Mouse (Mus musculus) embryonic facial prominence, embryonic 14.5 days (tissue): ENCODE measurements around the gene 1110051M20Rik. TPM values are rescaled to one million over a fixed set of nuclear protein-coding genes. Genes with fewer than 3 reads are reported as not detected.
"Not testable (repeated sequence)": the region's sequence is repeated elsewhere in the genome, so short reads cannot be mapped to it uniquely, and the experiment has no call there.

Experiments
- ATAC-seq: fragments of 200-750 bp; cut with Nextera tagmentation; 2 replicates; pipeline ENCODE4 v1.8.0; 2017; ENCODE audit warnings: low read depth, moderate number of reproducible peaks, moderate TSS enrichment
- DNase-seq: peaks from one replicate; pipeline ENCODE4 v3.0.0-alpha.2; 2015; ENCODE audit warnings: low spot score
- H3K27ac ChIP-seq: fragments of 300-500 bp; sonication (generic); replicated peaks from 2 replicates; pipeline ENCODE4 v1.5.1; 2014; ENCODE audit warnings: low read depth, mild to moderate bottlenecking, low read length, moderate library complexity
- H3K27me3 ChIP-seq: fragments of 300-500 bp; sonication (generic); replicated peaks from 2 replicates; pipeline ENCODE4 v1.6.1; 2014; ENCODE audit warnings: low read length; ENCODE audit not compliant: control insufficient read depth, insufficient read depth
- H3K36me3 ChIP-seq: fragments of 300-500 bp; sonication (generic); 2 replicates; pipeline ENCODE4 v1.6.1; 2014; ENCODE audit warnings: low read length, mixed read lengths; ENCODE audit not compliant: control insufficient read depth, insufficient read depth
- H3K4me1 ChIP-seq: fragments of 300-500 bp; sonication (generic); 2 replicates; pipeline ENCODE4 v1.6.1; 2014; ENCODE audit warnings: antibody characterized with exemption, low read length; ENCODE audit not compliant: control insufficient read depth, insufficient read depth
- H3K4me2 ChIP-seq: fragments of 300-500 bp; sonication (generic); 2 replicates; pipeline ENCODE4 v1.6.1; 2014; ENCODE audit warnings: low read depth, mild to moderate bottlenecking, low read length, moderate library complexity, mixed read lengths
- H3K4me3 ChIP-seq: fragments of 300-500 bp; sonication (generic); 2 replicates; pipeline ENCODE4 v1.5.1; 2014; ENCODE audit warnings: low read depth, mild to moderate bottlenecking, low read length
- H3K9ac ChIP-seq: fragments of 300-500 bp; sonication (generic); 2 replicates; pipeline ENCODE4 v1.6.1; 2014; ENCODE audit warnings: low read depth, mild to moderate bottlenecking, low read length, moderate library complexity, mixed read lengths
- H3K9me3 ChIP-seq: fragments of 300-500 bp; sonication (generic); 2 replicates; pipeline ENCODE4 v1.6.1; 2016; ENCODE audit warnings: low read length; ENCODE audit not compliant: control insufficient read depth
- WGBS: fragments of 180-500 bp; shearing (Covaris S2); extraction: QIAGEN DNeasy Blood & Tissue Kit; methylation state at CpG from one replicate; pipeline ENCODE4 v1.1.7; 2014; 5-methylcytosine and 5-hydroxymethylcytosine counted together
- polyA plus RNA-seq: library from polyadenylated mRNA; unstranded; fragments of >200 nt; fragmentation: Nextera tagmentation; extraction: Ambion mirVana; gene quantifications from 2 replicates; pipeline ENCODE4 v1.2.1, GENCODE M21; 2014

1110051M20Rik gene
- polyA plus RNA-seq: 56.0 and 59.2 TPM in 2 replicates

DNA sequence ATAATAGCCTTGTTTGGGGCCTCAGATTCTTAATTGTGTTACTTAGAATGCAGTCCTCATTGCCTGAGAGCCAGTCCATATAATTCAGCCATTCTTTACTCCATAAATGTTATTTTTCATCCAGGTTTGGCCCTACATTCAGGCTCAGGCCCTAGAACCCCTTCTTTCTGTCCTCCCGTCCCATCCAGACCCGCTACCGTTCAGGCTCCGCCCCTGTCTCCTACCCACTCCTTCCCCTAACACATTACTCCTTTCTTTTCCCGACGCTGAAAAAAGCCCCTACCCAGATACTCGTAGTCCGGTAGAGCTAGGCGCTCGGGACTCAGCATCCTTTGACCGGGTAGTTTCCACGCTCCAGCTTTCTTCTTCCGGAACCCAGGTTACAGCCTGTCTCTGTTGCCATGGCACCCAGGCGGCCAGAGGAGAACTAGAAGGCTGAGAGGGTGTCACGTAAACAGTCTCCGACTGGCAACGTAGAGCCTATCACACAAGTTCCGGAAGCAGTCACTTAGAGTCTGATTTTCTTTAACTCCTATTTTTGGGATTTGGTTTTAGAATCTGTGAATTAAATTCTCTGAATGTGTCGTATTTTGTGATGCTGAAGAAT, at the start of gene 1110051M20Rik:
Gene 1110051M20Rik (minus strand): TSS at position 419 of the 607 bp plus-strand sequence.
- ATAC-seq (peak; percentile 98), DNase-seq (peak; percentile 96)
- Histone ChIP-seq H3K27ac (no peak within 1 kb of the TSS; the same call in 1 of the 2 replicates), H3K9ac (peak within 1 kb of the TSS; percentile 60), H3K9me3 (no peaks in the 10 kb centered on the region), H3K4me3 (peak within 1 kb of the TSS; percentile 64), H3K4me2 (peak within 1 kb of the TSS; percentile 80), H3K4me1 (peaks cover 4% of the 10 kb centered on the region; the same call in 1 of the 2 replicates), H3K36me3 (no peaks in the 10 kb centered on the region), H3K27me3 (no peaks in the 10 kb centered on the region)
- WGBS: 2% methylated on average over 19 of the region's 19 CpGs

DNA sequence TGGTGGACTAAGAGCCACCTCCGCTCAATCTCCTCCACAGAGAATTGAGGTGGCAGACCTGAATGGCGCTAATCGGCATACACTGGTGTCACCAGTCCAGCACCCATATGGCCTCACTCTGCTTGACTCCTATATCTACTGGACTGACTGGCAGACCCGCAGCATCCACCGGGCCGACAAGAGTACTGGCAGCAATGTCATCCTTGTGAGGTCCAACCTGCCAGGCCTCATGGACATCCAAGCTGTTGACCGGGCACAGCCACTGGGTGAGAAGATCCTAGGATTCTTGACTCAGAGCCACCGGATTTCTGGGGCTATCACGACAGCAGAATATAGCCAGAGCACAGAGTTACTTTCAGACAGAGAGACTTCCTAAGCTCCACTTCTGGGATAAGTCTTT, 49.5 kb upstream of the 1110051M20Rik start:
- H3K36me3 ChIP-seq: peaks cover 92% of the 10 kb centered on the region
- ATAC-seq (no peak), DNase-seq (no peak)
- H3K4me2 ChIP-seq: no peak overlapping the region
- no peaks in the 10 kb centered on the region for H3K9me3 ChIP-seq
- no peaks in the 10 kb centered on the region for H3K4me1 ChIP-seq
- H3K4me3 ChIP-seq: no peak overlapping the region
- WGBS: 88% methylated on average over 9 of the region's 9 CpGs
- no peaks in the 10 kb centered on the region for H3K27me3 ChIP-seq
- H3K27ac ChIP-seq: no peak overlapping the region
- H3K9ac ChIP-seq: no peak overlapping the region

DNA sequence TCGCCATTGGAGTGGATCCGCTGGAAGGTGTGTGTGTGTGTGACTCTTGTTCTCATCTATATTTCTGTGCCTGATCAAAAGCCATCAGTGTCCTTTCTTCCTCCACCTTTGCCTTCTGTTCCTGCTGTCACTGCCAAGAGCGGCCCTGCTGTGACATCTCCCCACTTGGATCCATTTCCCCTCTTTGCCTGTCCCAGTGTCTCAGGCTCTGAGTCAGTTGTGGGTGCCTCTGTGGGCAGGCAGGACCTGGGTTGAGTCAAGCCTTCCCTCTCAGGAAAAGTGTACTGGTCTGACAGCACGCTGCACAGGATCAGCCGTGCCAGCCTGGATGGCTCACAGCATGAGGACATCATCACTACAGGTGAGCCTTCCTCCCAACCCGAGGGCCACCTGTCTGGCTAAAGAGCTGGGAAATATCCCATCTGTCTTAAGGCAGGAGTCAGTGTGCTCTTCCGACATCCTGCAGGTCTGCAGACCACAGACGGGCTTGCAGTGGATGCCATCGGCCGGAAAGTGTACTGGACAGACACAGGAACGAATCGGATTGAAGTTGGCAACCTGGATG, 47.6 kb upstream of the 1110051M20Rik start:
- Histone ChIP-seq H3K4me3 (no peak overlapping the region), H3K27me3 (no peaks in the 10 kb centered on the region), H3K9me3 (no peaks in the 10 kb centered on the region), H3K4me1 (no peaks in the 10 kb centered on the region), H3K36me3 (peaks cover 91% of the 10 kb centered on the region), H3K9ac (no peak overlapping the region), H3K27ac (no peak overlapping the region), H3K4me2 (no peak overlapping the region)
- DNase-seq (no peak), ATAC-seq (no peak)
- 95% methylated on average over 12 of the region's 12 CpGs for WGBS

DNA sequence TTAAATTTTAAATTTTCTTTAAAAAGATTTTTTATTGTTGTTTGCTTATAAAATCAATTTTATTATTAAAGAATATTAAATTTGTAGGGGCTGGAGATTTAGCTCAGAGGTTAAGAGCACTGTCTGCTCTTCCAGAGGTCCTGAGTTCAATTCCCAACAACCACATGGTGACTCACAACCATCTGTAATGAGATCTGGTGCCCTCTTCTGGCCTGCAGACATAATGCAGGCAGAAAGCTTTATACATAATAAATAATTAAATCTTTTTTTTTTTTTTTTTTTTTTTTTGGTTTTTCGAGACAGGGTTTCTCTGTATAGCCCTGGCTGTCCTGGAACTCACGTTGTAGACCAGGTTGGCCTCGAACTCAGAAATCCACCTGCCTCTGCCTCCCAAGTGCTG, 42.8 kb upstream of the 1110051M20Rik start:
- H3K9me3 ChIP-seq, H3K27me3 ChIP-seq, H3K4me3 ChIP-seq, H3K4me1 ChIP-seq, DNase-seq, ATAC-seq, H3K27ac ChIP-seq, H3K9ac ChIP-seq, H3K4me2 ChIP-seq: not testable (repeated sequence)
- H3K36me3 ChIP-seq: peaks cover 87% of the 10 kb centered on the region
- 61% methylated on average over 3 of the region's 3 CpGs for WGBS

DNA sequence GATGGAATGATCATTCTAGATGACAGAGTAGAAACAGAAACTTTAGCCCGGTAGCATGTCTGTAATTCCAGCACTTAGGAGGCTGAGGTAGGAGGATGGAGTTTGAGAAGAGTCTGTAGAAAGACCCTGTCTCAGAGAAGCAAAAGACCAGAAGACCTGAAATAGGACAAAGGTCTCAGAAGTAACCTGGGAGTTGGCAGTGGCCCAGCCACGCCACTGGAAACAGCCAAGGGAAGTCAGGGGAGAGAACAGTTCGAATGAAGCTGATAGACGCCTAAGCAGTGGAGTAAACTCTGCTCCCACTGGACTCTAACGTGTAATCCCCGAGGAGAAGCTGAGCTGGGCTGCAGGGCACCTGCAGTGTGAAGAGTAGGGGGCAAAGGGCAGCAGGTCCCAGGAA, 40.8 kb upstream of the 1110051M20Rik start:
- WGBS: 84% methylated on average over 6 of the region's 6 CpGs
- Histone ChIP-seq H3K27ac (no peak overlapping the region), H3K4me1 (no peaks in the 10 kb centered on the region), H3K4me2 (no peak overlapping the region), H3K27me3 (no peaks in the 10 kb centered on the region), H3K36me3 (peaks cover 82% of the 10 kb centered on the region), H3K4me3 (no peak overlapping the region), H3K9me3 (no peaks in the 10 kb centered on the region), H3K9ac (no peak overlapping the region; the same call in 1 of the 2 replicates)
- no peak for DNase-seq
- no peak for ATAC-seq

DNA sequence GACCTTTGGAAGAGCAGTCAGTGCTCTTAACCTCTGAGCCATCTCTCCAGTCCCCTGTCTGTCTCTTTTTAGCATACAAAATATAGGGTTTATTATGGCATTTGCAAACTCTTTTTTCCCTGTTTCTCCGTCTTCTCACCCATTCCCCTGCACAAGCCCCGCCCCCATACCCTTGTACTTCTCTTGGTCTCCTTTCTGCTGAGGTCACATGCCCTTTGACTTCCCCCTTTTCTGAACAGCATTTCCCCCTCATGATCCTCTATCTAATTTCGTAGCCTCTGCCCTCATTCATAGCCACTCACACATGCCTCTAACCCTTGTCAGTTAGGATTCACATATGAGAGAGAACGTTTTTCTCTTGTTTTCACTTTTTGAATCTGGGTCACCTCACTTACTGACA, 40.2 kb upstream of the 1110051M20Rik start:
- Histone ChIP-seq H3K36me3 (peaks cover 82% of the 10 kb centered on the region), H3K27ac (no peak overlapping the region), H3K9me3 (no peaks in the 10 kb centered on the region), H3K27me3 (no peaks in the 10 kb centered on the region), H3K4me2 (no peak overlapping the region), H3K9ac (no peak overlapping the region), H3K4me1 (no peaks in the 10 kb centered on the region), H3K4me3 (no peak overlapping the region)
- DNase-seq: no peak
- ATAC-seq: no peak
- 74% methylated on average over 4 of the region's 4 CpGs for WGBS

DNA sequence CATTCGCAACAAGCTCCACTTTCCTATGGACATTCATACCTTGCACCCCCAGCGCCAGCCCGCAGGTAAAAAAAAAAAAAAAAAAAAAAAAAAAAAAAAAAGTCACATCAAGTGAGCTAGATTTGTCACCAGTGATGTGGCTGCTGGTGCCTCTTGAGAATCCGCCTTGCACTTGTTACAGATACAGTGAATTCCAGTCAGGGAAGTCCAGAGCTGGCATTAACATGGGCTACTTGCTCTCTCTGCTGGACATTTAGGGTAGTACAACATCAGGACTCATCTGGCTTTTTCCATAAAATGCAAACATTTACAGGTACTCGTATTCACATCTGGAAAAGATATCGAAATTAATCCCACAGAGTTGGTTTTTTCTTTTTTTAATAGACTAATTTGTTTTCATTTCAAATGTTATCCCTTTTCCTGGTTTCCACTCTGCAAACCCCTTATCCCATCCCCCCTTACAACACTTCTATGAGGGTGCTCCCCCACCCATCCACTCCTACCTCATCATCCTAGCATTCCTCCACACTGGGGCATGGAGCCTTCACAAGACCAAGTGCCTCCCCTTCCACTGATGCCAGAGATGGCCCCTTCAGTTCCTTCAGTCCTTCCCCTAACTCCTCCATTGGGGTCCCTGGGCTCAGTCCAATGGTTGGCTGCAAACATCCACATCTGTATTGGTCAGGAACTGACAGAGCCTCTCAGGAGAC, 36.5 kb upstream of the 1110051M20Rik start:
- Histone ChIP-seq H3K27me3 (no peaks in the 10 kb centered on the region), H3K4me1 (no peaks in the 10 kb centered on the region), H3K36me3 (peaks cover 79% of the 10 kb centered on the region), H3K4me3 (no peak overlapping the region), H3K27ac (no peak overlapping the region), H3K9ac (no peak overlapping the region), H3K9me3 (no peaks in the 10 kb centered on the region), H3K4me2 (no peak overlapping the region)
- ATAC-seq (peak; percentile 74), DNase-seq (peak; percentile 93)
- WGBS: 60% methylated on average over 6 of the region's 6 CpGs

DNA sequence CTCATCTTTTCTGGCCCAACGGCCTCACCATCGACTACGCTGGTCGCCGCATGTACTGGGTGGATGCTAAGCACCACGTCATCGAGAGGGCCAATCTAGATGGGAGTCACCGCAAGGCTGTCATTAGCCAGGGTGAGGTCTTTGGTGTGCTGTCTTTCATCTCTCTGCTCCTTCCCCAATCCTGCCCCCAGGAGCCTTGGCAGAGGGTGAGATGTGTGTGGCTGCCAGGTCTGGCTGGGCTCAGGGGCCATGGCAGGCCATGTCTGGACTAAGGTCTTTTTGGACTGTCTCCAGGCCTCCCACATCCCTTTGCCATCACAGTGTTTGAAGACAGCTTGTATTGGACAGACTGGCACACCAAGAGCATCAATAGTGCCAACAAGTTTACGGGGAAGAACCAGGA, 35.9 kb upstream of the 1110051M20Rik start:
- Histone ChIP-seq H3K36me3 (peaks cover 79% of the 10 kb centered on the region), H3K4me1 (no peaks in the 10 kb centered on the region), H3K4me2 (no peak overlapping the region), H3K9me3 (no peaks in the 10 kb centered on the region), H3K27ac (no peak overlapping the region), H3K9ac (no peak overlapping the region), H3K27me3 (no peaks in the 10 kb centered on the region), H3K4me3 (no peak overlapping the region)
- DNase-seq (no peak), ATAC-seq (no peak)
- WGBS: 94% methylated on average over 9 of the region's 9 CpGs
